Mouse (Mus musculus): ENCODE results near the gene Tgfbr3l.
"Not testable (repeated sequence)": the region's sequence is repeated elsewhere in the genome, so short reads cannot be mapped to it uniquely, and the experiment has no call there.

Tgfbr3l gene

GRCm38 (mm10) chr8:4237814-4238433 is 10.1 kb upstream of the Tgfbr3l start:
- DNase-seq (ENCODE audit: low read depth) = peak; percentile 30

- DNase-seq (ENCODE audit: low read depth) = peak; percentile 100
Observed at GRCm38 (mm10) chr8:4238434-4239192, 9.4 kb upstream of the Tgfbr3l start, which contains the start of the genes Map2k7 and Gm49320. TSS of gene Map2k7 (plus strand) at chr8:4238740. TSS of gene Gm49320 (plus strand) at chr8:4238865.

- DNase-seq (ENCODE audit: low read depth) = no peak
Observed at GRCm38 (mm10) chr8:4239193-4239890, 8.7 kb upstream of the Tgfbr3l start.

GRCm38 (mm10) chr8:4245061-4245460 is 3.0 kb upstream of the Tgfbr3l start:
- DNase-seq (ENCODE audit: low read depth) = no peak

- no peak for DNase-seq (ENCODE audit: low read depth)
Observed at GRCm38 (mm10) chr8:4245737-4246136, 2.3 kb upstream of the Tgfbr3l start.

- DNase-seq (ENCODE audit: low read depth) = no peak
Observed at GRCm38 (mm10) chr8:4247241-4247640, 773 bp upstream of the Tgfbr3l start.

GRCm38 (mm10) chr8:4249213-4249612 is 1.2 kb downstream of the Tgfbr3l start:
- no peak for DNase-seq (ENCODE audit: low read depth)

GRCm38 (mm10) chr8:4250306-4250970 is 2.4 kb downstream of the Tgfbr3l start:
- DNase-seq (ENCODE audit: low read depth) = peak; percentile 91

GRCm38 (mm10) chr8:4252116-4252760 is 4.2 kb downstream of the Tgfbr3l start:
- DNase-seq (ENCODE audit: low read depth) = peak; percentile 68

- peak; percentile 98 for DNase-seq (ENCODE audit: low read depth)
Observed at GRCm38 (mm10) chr8:4252934-4253841, 5.2 kb downstream of the Tgfbr3l start, which contains the start of gene Snapc2. TSS of gene Snapc2 (plus strand) at chr8:4253080.

GRCm38 (mm10) chr8:4254001-4254400 is 6.0 kb downstream of the Tgfbr3l start:
- DNase-seq (ENCODE audit: low read depth) = peak; percentile 89

GRCm38 (mm10) chr8:4255471-4255870 is 7.5 kb downstream of the Tgfbr3l start:
- DNase-seq (ENCODE audit: low read depth) = not testable (repeated sequence)

GRCm38 (mm10) chr8:4256911-4257310 is 8.9 kb downstream of the Tgfbr3l start:
- DNase-seq (ENCODE audit: low read depth) = peak; percentile 52

GRCm38 (mm10) chr8:4257350-4257749 is 9.3 kb downstream of the Tgfbr3l start:
- no peak for DNase-seq (ENCODE audit: low read depth)

- DNase-seq (ENCODE audit: low read depth) = peak; percentile 87
Observed at GRCm38 (mm10) chr8:4258233-4258632, 10.2 kb downstream of the Tgfbr3l start.

GRCm38 (mm10) chr8:4258678-4259077 is 10.7 kb downstream of the Tgfbr3l start:
- DNase-seq (ENCODE audit: low read depth) = no peak

GRCm38 (mm10) chr8:4259125-4259804 is 11.3 kb downstream of the Tgfbr3l start, which contains the start of gene Ctxn1:
TSS of gene Ctxn1 (minus strand) at chr8:4259274.
- DNase-seq (ENCODE audit: low read depth) = peak; percentile 94

- no peak for DNase-seq (ENCODE audit: low read depth)
Observed at GRCm38 (mm10) chr8:4259805-4260170, 11.8 kb downstream of the Tgfbr3l start.

GRCm38 (mm10) chr8:4263105-4263791 is 15.2 kb downstream of the Tgfbr3l start:
- no peak for DNase-seq (ENCODE audit: low read depth)

All from NIH3T3 (cell line).